Mouse (Mus musculus): ENCODE measurements around the gene Abcb11.
"Not testable (repeated sequence)": the region's sequence is repeated elsewhere in the genome, so short reads cannot be mapped to it uniquely, and the experiment has no call there.

Abcb11 gene

DNA sequence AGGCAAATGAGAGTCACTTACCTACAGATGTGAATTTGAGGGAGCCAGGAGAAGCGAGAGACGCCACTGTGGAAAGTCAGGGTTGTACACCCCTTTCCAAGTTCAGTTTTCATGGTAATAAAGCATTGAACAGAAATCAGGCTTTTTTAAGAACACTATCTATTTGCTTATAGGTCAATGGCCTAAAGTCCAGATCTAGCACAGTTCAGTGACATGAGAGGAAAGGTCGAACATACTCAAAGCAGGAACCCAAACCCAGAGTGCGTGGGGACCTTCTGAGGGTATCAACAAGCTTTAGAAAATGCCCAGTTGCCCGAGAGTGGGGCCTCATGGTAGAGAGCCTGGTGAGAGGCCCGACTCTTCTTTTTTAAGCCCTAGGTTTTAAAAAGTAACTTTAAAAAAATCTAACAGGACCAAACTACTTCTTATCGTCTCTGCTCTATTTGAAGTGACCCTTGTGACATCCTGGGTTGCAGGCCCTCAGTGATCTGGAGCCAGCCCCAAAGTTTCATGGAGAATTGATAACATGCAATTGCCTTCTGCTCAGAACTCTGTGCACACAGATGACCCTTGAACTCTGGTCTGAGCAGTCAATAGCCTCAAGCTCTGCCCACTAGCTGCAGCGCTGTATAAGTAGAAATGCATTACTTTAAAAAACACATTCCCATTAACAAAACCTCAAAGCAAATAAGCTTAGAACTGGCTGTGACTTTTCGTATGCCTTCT, at the start of gene Abcb11:
Abcb11 (minus strand) TSS at position 121 of the 726 bp plus-strand sequence.
- no peak for DNase-seq (ENCODE audit: low read depth)

DNA sequence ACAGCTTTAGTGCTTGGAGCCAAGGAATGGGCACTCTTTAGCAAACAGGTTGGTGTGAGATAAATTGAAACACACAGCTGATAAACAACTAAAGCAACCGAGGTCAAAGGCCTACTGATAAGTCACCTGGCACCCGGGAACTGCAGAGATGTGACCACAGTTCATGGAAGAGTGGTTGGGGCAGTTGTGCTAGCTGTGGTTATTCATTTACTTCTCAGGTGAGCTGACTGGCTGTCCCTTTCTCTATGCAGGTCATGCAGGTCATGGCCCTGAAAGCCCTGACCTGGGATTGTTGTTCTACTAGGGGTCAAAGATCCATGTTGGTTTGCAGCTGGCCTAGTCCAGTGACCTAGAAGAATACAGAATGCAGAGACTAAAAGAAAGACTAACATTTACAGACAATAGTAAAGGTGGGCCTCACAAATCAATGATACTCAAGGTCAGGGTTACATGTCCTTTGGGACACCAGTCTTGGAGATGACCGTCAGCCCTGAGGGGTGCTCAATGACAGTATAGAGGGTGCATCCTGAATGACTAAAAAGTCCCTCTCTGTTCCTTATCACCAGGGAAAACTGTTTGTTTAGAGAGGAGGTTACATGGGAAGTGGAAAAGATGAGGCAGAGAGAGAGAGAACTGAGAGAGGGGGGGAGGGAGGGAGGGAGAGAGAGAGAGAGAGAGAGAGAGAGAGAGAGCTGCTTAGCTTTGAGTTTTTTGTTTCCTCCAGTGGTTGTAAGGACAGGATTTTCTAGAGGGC, 43.9 kb upstream of the Abcb11 start:
- no peak for DNase-seq (ENCODE audit: low read depth)

DNA sequence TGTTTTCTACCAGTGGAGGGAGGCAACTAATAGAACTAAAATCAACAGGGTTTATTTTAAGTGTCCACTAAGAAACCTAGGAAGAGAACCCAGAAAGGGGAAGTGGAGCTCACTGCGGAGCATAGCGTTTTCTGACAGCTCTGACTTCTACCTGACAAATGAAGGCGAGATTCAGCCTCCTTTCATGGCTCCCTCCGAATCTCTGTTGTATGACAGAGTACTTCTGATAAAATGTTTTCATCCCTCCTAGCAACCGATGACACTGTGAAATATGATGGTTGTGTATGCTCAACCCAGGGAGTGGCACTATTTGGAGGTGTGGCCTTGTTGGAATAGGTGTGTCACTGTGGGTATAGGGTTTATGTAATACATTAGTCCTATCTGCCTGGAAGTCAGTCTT, 40.4 kb upstream of the Abcb11 start:
- no peak for DNase-seq (ENCODE audit: low read depth)

DNA sequence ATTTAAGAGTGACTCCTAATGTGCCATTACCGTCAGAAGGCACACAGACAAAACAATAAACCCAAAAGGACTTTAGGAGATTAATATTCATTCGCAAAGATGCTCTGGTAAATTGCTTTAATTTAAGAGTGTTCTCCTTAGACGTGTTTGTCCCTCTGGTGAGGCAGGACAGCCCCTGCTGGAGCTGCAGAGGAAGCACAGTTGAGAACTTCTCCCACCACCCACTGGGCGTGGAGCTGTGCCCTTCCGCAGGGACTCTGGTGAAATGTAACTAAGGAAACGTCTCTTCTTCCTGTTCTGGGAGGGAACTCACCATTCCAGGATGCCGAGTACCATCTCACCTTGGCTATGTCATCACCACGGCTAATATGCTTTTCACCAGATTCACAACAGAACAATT, 39.3 kb upstream of the Abcb11 start:
- DNase-seq (ENCODE audit: low read depth): no peak

DNA sequence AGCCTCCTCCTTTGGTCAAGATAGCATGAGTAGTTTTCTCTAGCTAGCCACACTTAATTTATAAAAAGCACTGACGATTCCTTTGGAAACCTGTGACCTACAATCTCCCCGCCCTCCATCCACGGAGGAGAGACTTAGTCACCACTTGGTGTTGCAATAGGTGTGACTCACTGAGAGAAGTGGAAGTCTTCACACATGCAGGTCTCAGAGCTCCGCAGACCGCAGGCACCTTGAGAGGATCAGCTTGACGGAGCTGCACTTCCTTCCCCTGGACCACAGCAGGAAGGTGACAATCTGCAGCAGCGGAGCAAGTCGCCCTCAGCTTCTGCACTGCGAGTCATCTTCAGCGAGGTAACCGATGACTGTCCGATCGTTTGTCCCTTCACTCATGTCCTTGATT, 37.9 kb upstream of the Abcb11 start, which contains the start of gene Dhrs9:
Dhrs9 (plus strand) TSS at position 165 of the 400 bp plus-strand sequence.
- DNase-seq (ENCODE audit: low read depth): peak; percentile 91

DNA sequence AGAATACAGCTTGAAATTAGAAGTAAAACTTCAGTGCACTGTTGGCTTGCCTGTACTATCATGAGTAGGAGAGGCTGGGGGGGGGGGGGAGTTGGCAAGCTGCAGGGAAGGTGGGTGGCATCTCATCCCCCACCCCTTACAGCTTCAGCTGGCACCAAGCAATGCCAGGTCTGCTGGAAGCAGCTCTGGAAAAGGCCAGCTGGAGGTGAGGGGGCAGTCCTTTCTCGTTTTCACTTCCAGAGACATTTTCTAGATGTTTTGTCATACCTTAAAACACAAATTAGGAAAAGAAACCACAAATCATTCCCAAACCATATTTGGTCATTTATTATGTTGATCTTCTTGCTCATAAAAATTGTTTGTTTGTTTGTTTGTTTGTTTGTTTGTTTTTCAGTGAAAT, 37.4 kb upstream of the Abcb11 start:
- no peak for DNase-seq (ENCODE audit: low read depth)

DNA sequence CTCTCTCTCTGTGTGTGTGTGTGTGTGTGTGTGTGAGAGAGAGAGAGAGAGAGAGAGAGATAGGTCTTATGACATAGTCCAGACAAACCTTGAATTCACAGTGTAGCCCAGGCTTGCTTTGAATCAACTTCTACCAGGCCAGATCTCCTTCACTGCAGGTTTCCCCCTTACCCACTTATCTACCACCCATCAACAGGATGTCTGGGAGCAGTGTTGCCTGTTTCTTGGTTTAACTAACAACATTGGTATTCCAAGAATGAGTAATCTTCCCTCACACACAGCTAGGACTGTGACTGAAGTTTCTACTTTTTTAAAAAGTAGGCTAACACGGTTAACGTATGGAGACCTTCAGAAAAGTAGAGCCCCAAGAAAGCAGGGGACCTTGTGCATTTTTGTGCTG, 34.4 kb upstream of the Abcb11 start:
- DNase-seq (ENCODE audit: low read depth): no peak

DNA sequence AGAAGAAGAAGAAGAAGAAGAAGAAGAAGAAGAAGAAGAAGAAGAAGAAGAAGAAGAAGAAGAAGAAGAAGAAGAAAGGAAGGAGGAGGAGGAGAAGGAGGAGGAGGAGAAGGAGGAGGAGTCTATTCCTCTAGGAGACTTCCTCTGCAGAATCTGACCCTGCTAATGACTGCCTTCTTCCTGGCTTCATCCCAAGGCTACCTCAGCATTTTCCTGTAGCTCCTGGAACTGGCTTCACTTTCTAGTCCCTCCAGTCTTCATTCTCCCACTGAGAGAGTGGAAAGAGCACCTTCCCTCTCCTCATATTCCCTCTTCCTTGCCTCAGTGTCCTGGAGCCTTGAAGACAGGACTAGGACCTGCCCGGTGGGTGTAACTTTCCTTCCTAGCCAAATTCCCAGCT, 22.9 kb upstream of the Abcb11 start:
- DNase-seq (ENCODE audit: low read depth): no peak

DNA sequence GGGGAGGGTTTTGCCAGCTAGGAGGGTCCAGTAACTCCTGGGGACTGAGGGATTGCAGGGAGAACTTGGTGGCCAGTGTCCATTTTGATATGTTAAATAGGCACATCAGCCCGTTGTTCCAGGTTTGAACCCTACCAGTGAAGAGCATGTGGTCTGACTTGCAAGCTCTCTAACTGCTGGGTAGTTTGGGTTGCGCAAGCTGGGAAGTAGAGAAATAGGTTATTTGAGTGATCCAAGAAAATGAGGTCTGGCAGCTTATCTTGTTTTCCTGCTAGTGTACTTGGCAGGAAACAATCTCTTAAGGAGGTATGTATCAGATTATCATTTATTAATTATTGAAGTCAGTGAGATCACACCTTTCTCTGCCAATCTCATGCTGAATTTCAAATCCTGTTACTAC, 22.4 kb upstream of the Abcb11 start:
- no peak for DNase-seq (ENCODE audit: low read depth)

DNA sequence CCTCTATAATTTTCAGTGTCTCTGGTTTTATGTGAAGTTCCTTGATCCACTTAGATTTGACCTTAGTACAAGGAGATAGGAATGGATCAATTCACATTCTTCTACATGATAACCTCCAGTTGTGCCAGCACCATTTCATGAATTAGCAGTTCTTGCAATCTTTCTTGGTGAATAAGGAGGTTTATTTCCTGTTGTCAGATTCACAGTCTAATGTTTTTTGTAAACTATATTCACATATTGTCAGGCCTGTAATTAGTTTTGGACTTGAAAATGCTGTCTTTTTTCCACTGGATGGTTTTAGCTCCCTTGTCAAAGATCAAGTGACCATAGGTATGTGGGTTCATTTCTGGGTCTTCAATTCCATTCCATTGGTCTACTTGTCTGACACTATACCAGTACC, 13.0 kb upstream of the Abcb11 start:
- not testable (repeated sequence) for DNase-seq (ENCODE audit: low read depth)

DNA sequence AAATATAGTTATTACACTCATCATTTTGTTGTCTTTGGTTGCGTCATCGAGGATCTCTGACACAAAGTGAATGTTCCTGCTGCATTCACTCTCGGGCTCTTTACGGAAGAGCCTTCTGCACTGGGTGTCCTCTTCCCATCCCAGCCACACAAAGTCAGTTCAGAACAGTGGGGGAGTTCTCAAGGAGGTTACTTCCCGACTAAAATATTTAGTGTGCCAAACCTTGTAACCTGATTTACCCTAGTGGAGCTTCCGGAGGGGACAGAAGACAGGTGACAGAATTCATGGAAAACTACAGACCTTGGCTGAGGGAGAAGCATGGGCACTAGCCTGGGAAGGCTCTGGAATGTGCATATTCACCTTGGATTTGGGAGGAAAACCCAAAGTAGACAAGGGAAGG, 910 bp downstream of the Abcb11 start:
- DNase-seq (ENCODE audit: low read depth): no peak

DNA sequence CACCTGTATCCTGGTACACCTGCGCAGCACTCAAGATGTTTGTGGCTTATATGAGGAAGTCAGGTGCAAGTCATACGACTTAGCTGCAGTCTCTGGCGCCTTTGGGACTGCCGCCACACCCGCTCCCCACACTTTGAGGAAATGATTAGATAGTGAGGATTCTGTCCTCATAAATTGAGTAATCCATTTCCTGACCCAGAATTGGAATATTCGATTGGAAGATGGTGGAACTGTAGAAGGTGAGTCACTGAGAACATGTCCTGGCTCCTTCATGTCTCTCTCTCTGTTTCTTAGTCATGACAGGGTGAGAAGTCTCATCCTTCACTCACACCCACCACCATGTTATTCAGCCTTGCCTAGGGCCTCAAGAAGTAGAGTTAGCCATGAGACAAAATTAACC, 10.9 kb downstream of the Abcb11 start:
- DNase-seq (ENCODE audit: low read depth): not testable (repeated sequence)

DNA sequence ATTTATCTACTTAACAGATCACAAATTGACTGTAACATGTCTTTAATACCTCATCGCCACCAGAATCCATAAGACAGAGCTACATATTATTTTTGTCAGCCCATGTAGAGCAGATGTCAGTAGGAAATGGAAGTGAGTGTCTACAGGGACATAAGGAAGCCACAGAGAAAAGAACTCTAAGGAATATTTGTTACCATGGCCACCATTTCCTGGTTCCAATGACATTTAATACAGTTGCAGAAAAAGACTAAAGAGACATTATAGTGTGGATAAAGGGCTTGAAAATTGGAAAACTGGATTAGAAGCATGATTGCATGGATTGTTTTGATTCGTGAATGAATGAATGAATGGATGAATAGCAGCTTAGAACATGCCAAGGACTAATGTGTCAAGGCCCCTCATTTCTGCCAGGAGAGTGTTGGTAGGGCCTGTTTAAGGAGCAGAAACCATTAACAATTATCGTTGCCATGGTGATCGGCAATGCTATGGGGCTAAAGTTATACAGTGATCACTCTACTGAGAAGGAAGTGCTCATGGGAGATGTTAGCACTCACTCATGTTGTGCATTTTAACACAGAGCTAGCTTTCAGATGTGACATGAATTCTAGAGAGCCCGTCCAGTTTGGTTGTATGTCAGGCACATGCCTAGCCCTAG, 13.8 kb downstream of the Abcb11 start:
- DNase-seq (ENCODE audit: low read depth): no peak

DNA sequence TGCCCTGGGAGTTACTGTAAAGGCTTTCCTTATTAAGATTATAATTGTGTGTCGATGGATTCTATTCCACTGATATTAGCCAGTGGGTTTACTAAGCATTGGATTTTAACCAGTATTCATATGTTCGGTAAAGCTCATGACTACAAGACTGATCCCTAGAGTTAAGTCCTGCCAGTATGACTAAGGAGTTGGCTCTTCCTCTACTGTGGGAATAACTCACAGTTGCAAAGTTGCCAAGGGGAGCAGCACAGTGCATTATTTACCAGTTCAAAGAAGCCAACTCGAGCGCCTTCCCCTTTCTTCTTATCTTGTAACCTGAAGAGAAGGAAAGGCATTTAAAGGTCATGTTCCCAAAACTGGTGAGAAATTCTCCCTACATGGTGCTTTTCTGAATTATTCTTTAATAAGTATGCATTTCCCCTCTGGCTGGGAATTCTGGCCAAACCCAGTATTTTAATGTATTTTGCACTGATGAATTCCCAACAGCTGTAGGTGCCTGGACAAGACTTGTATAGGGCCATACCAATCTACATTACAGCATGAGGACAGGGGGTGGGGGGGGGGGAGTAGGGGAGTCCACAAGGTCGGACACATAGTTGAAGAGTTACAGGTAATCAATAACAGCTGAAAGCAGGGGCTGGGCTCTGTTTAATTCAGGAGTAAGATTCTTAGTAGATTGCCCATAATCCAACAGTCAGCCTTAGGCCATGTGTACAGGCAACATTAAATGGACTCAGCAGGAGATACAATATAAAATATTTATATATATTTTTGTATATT, 17.3 kb downstream of the Abcb11 start:
- peak; percentile 64 for DNase-seq (ENCODE audit: low read depth)

DNA sequence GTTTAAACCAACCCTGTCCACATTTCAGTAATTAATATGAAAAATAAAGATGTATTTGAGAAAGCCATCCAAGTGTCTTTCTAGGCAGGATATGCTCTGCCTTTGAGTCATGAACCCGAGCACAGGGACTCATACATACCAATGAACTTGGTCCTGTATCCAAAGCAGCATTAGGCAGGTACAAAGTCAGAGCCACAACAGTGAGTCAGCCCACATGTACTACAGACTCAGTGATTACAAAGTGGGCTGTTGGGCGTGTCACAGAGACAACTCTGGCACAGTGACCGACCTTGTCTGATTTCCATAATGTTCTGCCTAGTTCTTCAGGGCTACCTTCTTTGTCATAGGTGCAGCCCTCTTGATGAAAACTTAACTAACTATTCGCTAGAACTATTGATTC, 19.4 kb downstream of the Abcb11 start:
- DNase-seq (ENCODE audit: low read depth): no peak

DNA sequence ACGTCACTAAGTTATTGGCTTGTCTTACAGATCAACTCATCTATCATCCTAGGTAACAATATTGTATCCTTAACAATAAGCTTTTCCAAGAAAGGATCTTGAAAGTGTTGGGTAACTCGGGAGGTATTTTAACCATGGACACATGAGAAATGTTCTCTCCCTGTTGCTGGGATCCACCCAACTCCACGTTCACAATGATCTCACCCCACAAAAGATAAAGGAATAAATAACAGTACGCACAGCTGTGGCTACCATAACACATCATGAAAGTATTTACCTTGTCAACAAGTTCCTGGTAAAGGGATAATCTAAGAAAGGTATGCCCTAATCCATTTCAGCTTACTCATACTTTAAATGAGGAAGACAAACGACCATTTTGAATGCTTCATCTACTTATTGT, 21.0 kb downstream of the Abcb11 start:
- no peak for DNase-seq (ENCODE audit: low read depth)

DNA sequence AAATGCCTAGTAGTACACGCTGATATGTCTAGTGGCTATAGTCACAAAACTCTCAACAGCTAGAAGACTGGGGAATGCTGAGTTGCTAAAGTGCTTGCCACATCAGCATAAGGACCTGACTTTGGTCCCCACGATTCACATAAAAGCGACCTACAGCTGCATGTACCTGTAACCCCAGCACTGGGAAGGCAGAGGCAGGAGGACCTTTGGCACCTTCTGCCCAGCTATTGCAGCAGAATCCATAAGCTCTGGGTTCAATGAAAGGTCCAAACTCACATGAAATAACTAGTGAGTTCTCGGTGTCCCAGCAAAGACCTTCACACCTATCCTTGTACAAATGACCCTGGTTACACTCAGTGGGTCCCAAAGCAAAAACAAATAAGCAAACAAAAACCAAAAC, 31.1 kb downstream of the Abcb11 start:
- no peak for DNase-seq (ENCODE audit: low read depth)

DNA sequence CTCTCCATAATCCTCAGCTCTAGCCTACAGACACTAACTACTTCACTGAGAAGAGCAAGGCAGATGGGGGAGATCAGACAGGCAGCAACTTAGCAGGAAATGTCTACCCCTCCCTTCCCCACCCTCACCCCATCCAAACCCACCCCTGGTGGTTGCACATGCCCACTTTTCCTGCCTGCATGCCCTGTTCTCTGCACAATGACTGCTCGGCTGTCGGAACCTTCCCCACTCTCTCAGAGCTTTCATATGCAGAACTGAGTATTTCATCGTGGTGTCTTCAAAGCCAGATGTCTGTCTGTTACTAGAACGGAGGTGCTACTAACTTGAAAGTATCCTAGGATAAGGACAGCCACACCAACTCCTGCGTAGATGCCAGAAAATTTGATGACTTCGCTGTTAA, 34.3 kb downstream of the Abcb11 start:
- DNase-seq (ENCODE audit: low read depth): no peak

DNA sequence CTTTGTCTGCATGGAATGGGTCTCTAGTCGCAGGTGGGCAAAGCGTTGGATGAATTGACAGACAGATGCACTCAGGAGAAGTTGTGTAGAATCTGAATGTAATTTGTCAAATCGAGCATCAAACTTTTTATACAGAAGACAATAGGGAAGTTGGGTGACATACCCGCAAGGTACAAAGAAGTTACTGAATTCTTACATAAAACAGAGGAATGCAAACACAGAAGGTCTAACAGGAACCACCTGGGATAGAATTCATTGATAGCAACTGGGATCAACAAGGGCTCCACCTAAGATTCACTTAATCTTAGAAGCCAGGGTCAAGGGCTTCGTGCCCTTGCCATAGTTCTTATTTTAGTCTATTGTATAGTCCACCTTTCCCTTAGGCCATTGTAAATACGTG, 41.8 kb downstream of the Abcb11 start:
- not testable (repeated sequence) for DNase-seq (ENCODE audit: low read depth)

DNA sequence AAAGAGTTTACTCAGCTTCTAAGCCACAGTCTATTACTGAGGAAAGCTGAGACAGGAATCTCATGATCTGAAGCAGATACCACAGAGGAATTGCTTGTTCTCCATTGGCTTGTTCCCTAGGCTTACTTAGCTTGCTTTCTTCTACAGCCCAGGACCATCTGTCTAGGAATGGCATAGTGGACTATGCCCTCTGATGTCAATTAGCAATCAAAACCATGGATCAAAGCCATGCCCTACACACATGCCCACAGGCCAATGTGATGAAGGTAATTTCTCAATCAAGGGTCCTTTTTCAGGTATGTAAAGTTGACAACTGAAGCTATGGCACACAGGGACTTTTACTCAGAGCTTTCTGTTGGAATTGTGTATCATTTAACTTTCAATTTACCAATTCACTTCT, 47.9 kb downstream of the Abcb11 start:
- no peak for DNase-seq (ENCODE audit: low read depth)

DNA sequence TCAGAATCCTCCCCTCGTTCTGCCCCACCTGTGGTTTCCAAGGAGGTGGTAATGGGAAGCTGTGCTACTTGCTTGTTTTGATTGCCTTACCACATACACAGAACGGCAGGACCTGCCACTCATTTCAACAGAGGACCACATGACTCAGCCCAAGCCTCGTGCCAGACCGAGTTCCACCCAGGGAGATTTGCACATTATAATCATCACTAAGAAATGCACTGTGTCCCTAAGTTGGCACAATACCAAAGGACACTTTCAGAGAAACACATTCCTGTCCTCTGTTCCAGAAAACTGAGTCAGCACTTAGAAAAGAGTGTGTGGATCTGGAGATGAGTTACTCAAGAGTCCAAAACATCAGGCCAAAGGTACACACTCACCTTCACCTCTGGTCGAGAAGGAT, 53.4 kb downstream of the Abcb11 start:
- peak; percentile 44 for DNase-seq (ENCODE audit: low read depth)

DNA sequence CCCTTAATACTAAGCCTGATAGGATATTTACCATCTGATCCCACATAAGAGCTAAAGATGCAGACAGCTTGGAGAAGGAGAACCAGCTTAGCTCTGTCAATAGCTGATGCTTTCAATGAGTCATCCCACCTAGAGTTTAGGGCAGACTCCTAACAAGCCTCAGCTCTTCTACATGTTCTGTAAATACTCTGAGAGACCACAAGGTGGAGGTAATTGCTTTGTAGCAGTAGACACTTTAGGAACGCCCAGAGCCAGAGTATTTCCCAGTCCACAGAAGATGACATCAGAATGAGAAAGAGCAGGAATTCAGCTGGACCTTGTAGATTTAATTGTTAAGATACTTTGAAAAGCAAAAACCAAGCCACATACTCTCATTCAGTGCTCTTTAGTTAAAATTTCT, 66.5 kb downstream of the Abcb11 start:
- peak; percentile 35 for DNase-seq (ENCODE audit: low read depth)
